Mouse (Mus musculus) frontal cortex, adult 2 months (tissue): ENCODE measurements at regions not wholly inside any gene's neighbourhood (a gene's known extent, or its start where the extent isn't known, plus 50 kb on each side); places are given as distances from the start of the nearest gene placed in this dataset.

ENCODE experiments used
- DNase-seq, 2 experiments: peaks; one replicate each; pipeline ENCODE4 v3.0.0; 2022; ENCODE audit warnings: low spot score in 1 of 2; ENCODE audit errors: extremely low spot score in 1 of 2

- DNase-seq = no peak
Observed at GRCm38 (mm10) chr5:64526521-64526920, 276.7 kb upstream of the Klf3 start.

DNA sequence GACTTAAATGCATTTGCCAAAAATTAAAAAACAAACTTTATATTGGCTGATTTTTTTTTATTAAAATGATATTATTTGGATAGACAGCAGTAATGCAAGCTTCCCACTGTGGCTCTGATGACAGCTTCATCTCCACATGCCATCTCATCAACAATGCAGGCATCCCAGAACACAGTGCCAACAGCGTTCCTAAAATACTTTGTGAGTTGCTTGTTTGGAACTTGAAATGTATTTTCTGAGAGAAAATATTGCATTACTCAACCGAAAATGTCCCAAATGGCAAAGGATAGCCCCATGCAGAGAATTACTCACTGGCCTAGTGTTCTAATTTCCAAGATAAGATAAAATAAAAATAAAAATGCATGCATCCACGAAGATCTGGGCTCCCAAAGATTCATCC is 275.2 kb upstream of the Klf3 start:
- DNase-seq = no peak

DNA sequence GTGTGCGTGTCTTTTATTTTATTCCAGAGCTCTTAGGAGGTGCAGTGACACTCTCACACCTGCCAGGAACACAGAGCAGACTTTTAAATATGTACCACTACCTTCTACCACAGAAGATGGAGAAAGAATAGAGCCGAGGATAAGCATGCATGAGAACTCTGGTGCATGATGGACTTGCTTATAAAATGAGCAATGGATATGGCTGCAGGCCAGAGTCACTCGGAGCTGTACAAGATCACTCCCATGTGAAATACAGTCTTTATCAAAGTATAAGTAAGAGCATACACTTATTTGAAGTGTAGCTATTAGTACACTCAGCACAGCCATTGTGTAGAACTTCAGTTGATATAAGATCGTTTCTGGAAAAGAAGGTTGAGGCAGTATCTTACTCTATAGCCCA is 268.8 kb upstream of the Klf3 start:
- no peak for DNase-seq

DNA sequence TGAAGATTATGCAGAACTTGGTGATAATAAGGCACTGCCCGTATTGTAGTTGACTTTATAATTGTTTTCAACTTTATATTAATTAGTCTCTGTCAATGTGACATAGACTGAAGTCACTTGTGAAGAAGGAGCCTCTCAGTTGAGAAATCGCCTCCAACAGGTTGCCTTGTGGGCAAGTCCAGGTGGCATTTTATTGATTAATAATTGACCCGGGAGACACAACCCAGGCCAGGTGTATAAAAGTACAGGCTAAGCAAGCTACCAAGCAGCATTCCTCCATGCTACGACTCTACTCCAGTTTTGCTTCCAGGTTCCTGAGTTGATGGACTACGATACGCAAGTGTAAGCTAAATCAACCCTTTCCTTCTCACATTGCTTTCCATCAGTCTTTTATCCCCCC is 268.2 kb upstream of the Klf3 start:
- DNase-seq = no peak

GRCm38 (mm10) chr5:64535546-64535945 is 267.6 kb upstream of the Klf3 start:
- DNase-seq = no peak

DNA sequence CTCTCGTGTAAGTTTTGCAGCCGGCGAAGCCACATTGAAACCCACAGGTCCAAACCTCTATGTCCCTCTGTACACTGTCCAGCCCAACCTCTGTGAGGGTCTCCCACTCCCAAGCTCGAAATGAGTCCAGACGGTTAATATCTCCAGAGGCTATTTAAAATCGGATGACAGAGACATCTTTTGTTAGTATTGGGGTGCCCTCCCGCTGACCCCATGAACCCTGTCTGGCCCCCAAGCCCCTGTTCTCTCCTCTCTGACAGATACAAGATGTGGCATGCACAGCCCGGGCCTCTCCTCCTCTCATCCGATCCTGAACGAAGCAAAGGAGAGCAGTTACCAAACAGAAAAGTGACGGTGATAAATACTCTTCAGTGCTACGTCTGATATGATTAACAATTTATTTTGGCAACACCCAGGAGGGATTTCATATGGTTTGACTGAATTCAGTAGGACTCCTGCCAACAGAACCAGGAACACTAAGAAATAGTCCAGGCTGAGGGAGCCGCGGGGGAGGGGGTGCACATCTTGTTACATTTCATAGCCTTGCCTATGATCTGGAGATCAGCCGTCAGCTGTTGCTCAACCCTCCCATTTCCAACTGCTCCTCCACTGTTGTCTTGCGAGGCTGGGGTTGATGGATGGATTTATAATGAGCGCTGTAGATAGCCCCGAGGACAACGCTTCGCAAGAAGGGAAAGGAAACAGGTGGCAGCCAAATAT is 266.6 kb upstream of the Klf3 start:
- DNase-seq = peak in 1 of 2 experiments; percentile 44

- no peak for DNase-seq
Observed at GRCm38 (mm10) chr5:64537113-64537780, 265.9 kb upstream of the Klf3 start.

DNA sequence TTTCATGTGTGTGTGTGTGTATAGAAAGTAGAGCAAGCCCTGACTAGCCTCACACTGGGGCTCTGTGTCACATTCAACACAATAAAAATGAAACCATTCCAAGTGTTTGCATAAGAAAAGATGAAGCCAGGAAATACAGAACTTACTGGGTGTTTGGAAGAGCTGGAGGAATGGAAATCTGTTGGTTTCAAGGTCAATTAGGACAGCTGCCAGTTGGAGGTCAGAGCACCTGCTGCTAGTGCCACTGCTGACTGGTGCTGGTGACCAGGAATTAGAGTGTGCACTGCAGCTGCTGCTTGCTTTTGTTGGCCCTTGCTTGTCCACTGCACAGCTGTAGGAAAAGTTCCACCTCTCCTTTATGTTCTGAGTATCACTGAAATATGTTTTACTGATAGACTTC is 261.4 kb upstream of the Klf3 start:
- DNase-seq = no peak

GRCm38 (mm10) chr5:64555931-64556330 is 247.3 kb upstream of the Klf3 start:
- no peak for DNase-seq

DNA sequence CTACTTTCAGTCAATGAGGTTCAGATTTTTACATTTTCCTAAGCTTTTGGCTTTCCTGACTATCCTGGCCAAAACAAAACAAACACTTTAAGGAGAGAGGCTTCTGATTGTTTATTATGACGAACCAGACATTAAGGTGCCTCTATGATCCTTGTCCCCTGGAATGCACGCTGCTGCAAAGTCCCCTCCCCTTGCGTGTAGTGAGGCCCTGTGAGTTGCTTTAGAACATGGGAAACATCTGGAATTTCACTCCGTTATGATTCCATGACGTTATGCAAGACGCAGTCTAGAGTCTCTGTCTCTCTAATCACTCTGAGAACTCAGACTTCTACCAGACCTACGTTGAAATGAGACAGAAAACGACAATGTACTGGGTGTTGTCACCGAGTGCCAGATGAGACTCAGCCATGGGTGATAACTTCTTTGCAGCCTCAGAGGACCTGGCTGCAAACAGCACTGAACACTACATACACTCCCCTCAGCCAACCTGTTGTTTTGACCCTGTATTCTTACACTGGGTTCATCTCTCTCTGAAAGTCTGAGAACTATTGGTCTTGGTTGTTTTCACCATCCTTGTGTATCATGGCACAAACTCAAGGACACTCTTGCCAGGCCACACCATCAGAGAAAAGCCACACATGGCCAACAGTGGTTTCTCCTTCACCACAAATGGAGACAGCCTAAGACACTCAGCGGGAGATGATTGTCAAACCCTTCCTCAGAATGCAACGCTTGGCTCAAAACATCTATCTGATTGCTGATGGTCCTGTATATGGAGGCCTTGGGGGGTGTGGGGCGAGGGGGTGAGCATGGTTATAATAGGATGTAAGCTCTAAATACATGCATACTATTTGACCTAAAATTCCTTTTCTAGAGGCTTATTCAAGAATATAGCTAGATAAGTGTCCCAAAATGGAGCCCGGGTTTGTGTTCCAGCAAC is 236.5 kb upstream of the Klf3 start:
- DNase-seq = no peak

DNA sequence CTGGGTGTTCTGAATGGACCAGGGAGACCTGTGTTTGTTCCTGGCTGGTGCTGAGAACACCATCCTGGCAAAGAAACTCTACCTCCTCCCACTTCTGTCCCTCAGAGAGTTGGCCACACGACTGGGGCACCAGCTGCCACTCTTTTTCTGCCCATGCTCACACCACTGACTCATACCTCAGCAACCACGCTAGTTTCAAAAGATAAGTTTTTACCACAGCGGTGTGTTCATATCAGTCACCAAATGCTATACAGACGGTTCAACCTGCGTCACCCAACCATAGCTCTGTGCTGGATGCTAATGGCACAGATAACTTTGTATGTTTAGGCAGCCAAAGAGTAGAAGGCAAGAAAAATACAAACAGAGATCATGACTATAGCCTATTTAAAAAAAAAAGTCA is 235.4 kb upstream of the Klf3 start:
- DNase-seq = peak in 1 of 2 experiments; percentile 37

DNA sequence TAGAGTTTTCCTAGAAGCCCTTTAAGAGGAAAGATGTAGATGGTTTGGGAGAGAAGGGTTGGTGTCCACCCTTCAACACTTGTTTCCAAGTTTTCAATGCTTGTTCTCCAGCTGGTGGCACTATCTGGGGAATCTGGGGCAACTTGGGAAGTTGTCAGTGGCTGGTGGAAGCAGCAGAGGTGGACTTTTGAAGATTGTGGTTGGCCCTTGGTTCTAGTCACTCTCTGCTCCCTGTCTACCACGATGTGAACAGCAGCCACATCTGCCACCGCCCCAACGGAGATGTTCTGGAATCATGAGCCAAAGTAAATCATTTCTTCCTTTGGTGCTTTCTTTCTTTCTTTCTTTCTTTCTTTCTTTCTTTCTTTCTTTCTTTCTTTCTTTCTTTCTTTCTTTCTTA is 234.9 kb upstream of the Klf3 start:
- no peak for DNase-seq

DNA sequence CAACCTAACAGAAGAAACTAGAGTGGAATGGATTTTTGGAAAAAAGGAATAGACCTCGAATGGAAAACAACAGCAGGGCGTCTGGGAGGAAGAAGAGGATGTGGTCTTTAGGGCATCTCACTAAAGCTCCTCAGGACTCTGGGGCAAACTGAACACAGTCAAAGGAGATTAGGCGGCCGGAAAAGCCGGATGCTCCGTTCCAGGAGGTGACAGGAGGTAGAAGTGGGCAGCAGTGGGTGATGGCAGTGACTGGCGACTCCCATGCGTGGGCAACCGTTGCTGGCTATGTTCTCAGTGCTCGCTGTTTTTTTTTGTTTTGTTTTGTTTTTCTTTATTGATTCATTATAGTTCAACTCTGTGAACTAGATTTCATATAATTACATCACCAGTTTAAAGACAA is 228.8 kb upstream of the Klf3 start:
- DNase-seq = no peak

DNA sequence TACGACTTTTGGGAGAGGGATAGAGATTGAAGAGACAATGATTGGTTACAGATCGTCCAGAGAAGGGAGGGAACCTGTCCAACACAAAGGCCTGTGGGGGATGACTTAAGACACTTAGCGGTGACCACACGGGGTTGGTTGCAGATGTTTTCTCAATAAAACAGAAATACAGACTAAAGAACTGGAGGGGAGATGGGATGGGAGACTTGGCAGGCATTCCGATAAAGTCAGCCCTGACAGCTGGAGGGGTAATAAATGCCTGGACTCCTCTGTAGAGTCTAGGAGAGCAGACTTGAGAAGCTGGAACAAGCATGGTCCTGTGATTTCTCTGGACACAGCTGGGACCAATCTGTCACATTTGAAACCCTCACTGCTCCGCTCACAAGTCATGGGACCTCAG is 227.3 kb upstream of the Klf3 start:
- DNase-seq = no peak

DNA sequence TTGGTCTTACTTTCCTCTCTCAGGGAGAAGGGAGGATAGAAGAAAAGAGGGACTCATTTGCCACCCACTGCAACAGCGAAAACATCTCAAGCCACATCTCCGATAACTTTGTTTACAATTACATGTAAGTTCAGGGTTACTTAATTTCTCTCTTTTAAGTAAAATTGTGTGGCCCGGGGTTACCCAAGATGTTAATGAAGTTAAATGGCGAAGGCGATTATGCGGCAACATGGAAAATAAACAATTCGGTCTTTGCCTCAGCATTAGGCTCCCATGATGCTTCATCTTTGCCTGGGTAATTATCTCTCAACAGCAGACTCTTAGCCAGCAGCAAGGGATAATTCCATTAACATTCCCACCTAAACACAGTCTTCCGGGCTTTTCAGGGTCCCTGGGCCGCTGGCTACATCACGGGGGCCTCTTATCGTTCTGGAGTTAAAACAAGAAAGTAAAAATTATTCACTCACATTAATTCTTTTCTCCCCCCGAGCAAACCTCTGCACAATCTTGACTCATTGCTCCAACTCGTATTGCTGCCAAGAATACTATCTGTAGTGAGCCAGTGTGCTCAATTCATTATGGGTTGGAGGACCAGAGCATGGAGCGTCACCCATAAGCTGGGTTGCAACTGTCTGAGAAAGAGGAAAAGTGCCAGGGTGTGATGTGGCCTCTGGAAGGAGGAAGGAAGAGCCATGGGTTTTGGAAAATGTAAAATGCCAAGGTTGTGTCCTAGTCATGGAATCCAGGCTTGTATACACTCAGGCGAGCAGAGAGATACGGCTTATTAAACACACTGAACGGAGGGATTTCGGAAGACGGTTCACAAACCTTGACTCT is 226.5 kb upstream of the Klf3 start:
- DNase-seq = no peak

DNA sequence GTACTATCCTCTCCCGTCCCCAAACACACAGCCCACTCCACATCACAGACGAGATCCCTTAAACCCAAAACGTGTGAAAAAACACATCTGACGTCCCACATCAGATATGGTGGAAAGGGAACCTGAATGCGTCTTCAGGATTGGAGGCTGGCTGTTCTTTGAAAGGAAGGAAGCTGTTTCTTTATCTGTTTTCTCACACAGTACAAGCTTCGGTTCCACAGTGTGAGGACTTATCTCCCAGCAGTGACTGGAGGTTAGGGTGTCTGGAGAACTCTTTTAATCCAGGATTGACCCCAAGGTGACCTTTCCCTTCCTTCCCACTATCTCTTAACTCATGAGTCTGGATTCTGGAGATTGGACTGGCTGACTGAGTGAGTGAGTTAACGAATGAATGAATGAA is 225.8 kb upstream of the Klf3 start:
- no peak for DNase-seq

GRCm38 (mm10) chr5:64578536-64578935 is 224.7 kb upstream of the Klf3 start:
- DNase-seq = no peak

DNA sequence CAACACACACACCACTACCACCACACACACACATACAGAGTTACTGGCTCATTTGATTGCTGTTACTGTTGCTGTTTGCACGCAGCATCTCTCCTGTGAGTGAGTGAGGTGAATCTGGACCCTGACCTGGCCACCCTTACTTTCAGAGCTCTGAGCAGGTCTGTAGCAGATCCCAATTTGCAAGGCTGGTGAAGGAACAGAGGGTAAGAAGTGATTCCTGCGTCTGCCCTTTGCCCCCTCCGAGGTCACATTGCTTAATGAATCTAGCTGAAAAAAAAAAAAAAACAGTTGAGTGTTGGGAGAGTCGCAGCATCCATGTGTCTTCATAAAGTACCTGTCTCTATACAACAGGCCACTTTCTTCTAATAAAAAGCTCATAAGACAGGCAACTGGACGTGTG is 224.1 kb upstream of the Klf3 start:
- DNase-seq = no peak

DNA sequence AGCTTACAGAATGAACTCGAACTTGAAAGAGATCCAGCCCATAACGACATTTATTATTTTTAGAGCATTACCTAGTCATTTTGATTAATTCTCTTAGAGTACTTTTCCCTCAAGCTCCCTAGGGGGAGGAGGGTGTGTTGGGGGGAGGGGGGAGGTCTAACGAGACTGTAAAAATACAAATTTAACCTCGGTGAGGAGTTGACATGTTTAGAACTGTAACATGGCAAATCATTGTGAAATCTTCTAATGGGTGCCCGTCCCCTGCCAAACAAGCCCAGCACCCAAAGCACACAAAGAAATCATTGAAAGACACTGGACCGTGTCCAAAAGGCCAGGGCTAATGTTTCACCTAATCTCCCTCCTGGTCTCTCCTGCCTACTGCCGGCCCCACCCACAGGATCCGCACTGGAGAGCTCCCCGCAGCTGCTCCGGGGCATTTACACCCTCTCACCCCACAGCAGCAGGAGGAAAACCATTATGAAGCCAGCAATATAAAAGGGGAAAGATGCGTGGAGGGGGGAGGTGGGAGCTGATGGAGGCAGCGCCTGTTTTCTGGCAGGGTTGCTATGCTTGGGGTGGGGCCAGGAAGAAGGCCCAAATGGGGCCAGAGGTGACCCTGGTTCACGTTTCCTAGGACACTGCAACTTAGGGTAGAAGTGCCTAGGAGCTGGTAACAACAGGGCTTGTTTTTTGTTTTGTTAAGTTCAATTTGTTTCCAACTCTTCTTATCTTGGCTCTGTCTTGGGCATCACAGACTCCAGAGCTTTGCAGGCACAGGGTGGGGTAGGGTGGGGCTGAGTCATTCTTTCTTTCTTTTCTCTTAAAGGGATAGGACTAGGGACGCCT is 223.5 kb upstream of the Klf3 start:
- no peak for DNase-seq

DNA sequence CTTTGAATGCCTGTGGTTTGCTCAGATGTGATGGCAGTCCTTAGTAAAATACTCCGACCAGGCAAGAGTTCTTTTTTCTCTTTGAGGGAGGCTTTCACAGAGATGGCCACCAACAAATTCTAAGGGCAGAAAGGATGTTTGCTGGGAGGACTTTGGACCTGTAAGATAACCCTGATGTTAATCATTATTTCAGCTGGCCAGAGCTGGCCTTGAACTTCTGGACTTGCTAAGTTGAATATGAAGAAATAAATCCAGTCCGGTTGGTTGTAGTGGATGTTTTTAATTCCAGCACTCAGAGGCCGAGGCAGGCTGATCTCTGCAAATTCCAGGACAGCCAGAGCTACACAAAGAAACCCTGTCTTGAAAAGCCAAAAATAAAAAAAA is 222.9 kb upstream of the Klf3 start:
- no peak for DNase-seq
